Mouse (Mus musculus): ENCODE data around the gene Cyth4.

Gene Cyth4

GRCm38 (mm10) chr15:78587050-78587994 is 9.5 kb upstream of the Cyth4 start:
- DNase-seq: peak; percentile 49

DNA sequence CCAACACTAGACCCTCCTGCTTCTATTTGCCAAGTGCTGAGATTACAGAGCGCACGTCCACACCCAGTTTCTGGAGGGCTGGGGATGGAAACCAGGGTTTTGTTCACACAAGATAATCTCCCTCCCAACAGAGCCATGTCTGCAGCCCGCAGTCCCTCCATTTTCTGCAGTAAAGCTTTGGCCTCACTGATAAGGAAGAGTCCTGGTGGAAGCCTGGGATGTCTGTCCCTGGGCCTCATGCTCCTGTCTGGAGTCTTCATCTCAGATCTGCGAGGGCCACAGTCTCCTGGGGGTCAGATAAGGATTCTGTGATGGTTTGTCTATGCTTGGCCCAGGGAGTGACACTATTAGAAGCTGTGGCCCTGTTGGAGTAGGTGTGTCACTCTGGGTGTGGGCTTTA is 8.8 kb upstream of the Cyth4 start:
- no peak for DNase-seq

DNA sequence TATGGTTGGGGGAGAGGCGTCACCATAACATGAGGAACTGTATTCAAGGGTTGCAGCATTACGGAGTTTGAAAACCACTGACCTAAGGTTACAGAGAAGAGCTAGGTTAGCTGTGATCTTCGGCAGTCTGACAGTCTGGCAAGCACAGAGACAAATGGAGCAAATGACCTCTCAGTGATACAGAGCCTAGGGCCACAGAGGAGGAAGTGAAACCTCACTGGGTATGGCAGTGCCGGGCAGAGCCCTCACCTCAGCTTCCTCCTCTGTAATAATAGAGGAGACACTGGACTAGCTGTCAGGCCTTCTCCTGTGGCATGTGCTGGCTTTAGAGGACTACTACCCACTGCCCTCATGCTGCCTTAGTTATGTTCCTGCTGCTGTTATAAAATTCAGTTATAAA is 7.9 kb upstream of the Cyth4 start:
- DNase-seq: no peak

- no peak for DNase-seq
These were observed 6.9 kb upstream of the Cyth4 start for GRCm38 (mm10) chr15:78589936-78590335.

DNA sequence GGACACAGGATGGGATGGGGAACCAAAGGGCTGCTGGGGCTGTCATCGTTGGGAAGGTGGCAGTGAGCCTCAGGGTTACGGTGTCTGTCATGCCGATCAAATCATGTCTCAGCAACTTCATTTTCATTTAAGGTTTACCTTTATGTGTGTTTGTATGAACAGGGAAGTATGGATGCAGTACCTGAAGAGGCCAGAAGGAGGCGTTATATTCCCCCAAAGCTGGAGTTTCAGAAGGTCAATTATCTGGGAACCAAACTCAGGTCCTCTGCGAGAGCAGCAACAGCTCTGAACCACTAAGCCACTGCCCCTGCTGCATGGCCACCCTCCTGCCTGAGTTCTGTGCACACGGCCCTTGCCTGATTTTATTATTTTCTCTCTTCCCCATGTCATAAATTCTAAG is 6.1 kb upstream of the Cyth4 start:
- DNase-seq: no peak

- DNase-seq: no peak
These were observed 5.0 kb upstream of the Cyth4 start for GRCm38 (mm10) chr15:78591680-78592451.

- DNase-seq: no peak
These were observed 4.3 kb upstream of the Cyth4 start for GRCm38 (mm10) chr15:78592452-78592968.

- DNase-seq: no peak
These were observed 2.9 kb upstream of the Cyth4 start for GRCm38 (mm10) chr15:78593896-78594425.

GRCm38 (mm10) chr15:78594831-78595230 is 2.0 kb upstream of the Cyth4 start:
- no peak for DNase-seq

DNA sequence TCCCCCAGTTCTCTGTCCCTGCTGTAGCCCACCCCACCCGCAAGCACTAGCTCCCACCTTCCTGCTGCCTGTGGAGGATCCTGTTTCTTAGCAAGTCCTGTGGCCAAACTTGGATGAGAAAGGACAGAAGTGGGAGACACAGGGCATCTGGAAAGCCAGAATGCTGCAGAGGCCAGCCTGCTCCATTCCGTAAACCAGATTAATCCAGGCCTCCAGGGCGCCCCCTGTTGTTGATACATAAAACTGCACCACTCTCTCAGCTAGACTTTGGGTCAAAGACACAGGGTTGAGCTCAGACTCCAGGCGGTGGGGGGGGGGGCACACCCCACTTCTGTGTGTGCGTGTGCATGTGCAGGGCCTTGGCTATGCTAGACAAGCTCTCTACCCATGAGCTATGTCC is 1.4 kb upstream of the Cyth4 start:
- DNase-seq: no peak

- DNase-seq: no peak
These were observed 343 bp upstream of the Cyth4 start for GRCm38 (mm10) chr15:78596504-78596903.

DNA sequence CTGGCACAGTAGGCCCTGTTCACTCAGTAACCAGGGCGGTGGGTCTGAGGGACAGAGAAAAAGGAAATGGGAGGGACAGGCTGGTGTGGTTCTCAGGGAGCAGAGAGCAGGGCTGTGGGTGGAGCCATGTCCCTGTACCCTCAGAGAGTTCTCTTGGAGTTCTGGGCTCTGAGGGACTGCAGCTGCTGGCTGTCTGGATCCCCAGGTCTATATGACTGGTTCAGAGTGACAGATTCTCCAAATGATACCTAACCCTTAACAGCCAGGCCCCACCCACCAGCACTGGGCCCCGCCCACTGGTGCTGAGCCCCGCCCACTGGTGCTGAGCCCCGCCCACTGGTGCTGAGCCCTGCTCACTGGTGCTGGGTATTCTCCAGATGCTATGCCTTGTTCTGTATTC is 882 bp downstream of the Cyth4 start:
- DNase-seq: no peak

DNA sequence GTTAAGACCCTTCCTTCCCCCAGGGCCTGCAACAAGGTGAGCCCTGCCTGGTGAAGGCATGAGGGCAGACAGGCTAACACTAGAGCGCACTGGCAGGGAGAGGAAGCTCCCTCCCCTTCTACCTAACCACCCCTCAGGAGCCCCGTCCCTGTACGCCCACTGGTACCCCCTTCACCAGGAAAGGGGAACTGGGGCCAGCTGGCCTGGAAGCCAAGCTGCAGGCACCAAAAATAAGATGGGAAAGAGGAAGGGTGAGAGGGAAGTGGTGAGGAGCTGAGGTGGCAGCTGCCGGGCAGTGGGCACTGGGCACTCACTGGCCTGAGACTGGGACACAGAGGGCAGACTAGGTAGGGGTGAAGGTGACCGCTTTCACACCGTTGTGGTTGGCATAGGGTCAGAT is 2.3 kb downstream of the Cyth4 start:
- no peak for DNase-seq

DNA sequence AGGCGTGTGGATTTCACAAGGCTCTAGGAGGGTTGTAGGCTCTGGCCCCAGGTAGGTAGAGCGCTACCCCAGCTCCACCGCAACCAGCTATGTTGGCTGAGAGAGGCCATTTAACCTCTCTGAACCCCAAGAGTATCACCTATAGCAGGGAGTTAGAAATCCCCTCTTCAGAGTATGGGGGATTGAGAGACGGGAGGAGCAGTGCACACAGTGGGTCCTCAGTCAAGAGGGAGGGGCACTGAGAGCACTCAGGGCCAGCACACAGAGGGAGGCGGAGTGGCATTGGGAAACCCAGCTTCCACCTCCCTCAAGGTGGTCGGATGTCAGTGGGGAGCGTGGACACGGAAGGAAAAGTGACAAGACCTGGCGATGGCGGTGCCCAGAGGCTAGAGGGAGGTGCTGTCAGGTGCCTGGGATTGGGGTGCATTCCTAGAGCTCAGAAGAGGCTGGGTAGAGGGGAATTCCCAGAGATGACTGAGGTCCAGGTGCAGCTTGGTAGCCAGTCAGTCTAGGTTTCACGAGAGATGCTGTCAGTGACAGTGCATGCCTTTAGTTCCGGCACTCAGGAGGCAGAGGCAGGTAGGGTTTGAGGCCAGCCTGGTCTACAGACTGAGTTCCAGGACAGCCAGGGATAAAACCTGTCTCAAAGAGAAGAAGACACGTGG is 2.8 kb downstream of the Cyth4 start:
- DNase-seq: no peak

GRCm38 (mm10) chr15:78601180-78601579 is 4.3 kb downstream of the Cyth4 start:
- DNase-seq: no peak

GRCm38 (mm10) chr15:78604255-78604654 is 7.4 kb downstream of the Cyth4 start:
- DNase-seq: no peak

GRCm38 (mm10) chr15:78605371-78605791 is 8.5 kb downstream of the Cyth4 start:
- no peak for DNase-seq

DNA sequence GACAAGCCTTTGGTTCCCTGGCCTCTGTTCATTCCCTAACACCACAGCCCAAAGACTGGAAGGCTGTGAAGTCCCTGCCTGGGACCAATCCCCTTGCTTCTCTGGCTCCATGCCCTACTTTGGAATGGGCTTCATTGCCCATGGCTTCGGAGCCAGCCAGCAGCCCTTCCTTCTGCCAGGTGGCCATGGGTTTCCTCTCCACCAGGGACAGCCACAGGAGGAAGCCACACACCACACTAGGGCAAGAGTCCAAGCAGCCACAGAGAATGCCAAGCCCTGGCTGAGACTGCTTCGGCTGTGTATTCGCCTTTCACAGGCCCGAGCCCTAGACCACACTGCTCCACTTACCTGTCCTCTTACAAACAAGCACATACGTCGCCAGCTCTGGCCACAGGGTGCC is 9.2 kb downstream of the Cyth4 start:
- DNase-seq: peak; percentile 86

GRCm38 (mm10) chr15:78607463-78607862 is 10.6 kb downstream of the Cyth4 start:
- no peak for DNase-seq

GRCm38 (mm10) chr15:78610705-78611462 is 14.0 kb downstream of the Cyth4 start:
- no peak for DNase-seq

DNA sequence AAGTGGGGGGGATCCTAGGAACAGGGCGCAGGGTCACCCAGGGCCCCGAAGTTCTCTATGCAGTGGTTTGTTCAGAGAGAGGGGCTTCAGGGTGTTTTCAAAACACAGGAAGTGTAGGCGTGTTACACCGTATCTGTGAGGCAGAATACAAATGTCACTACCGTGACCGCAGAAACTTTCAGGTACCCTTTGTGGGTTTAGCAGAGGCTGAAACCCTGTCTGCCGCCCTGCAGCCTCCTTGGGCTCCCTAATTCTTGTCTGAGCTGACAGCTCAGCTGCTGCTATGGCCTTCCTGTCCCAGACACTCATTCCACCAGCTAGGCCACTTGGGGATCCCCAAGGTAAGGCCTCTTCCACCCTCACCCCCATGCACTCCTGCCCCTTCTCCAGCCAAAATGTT is 17.7 kb downstream of the Cyth4 start:
- no peak for DNase-seq

DNA sequence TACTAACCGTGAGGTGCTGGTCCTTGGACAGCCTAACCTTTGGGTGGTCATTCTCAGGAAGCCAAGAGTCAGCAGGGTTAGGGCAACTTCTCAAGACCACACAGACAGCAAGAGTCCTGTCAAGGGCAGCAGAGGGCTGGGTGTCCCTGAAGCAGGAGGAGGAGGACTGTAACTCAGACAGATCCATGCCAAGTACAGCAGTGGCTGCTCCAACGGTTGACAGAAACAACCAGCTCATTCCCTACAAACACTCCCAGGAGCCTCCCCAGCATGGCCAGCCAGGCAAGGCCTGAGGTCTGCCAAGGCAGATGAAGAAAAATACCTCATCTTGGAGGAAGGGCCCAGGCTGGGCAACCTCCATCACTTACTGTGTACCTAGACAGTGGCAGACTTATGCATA is 20.1 kb downstream of the Cyth4 start:
- DNase-seq: no peak
